In the genomic region with DNA sequence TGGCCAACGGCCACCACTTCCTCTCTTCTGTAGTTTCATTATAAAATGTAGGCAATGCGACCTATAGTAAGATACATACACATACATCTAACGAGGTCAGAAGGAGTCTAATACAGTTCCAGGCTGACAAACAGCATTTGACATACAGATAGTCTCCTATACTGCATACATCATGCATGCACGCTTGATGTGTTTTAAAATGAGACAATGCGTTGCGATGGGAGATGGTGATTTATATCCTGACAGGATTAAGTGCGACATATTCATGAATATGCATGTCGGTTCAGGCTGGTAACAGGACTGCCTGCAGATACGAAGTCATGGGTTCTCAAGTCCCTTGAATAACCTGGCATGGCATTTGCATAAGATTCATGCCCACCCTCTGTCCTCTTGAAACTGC, we compare ENCODE assay signal across 20 mouse cellular contexts. TPM values are rescaled to one million over a fixed set of nuclear protein-coding genes. Genes with fewer than 3 reads are reported as not detected.
A peak's percentile ranks its signal among the peaks of the same experiment; 100 is the strongest.
DNase-seq lines count a peak whose midpoint lies in the region; ATAC-seq lines count a peak whose summit lies in the region.
"Had no signal": no experiment of that assay in that cellular context is flagged by ENCODE, and none has a peak within 500 bp of the region (broad histone marks: within the 10 kb centered on the region; RNA-seq: fewer than 3 reads in every experiment).

No protein-coding gene starts in this region.

- H3K27me3 ChIP-seq in hindbrain, embryonic 13.5 days, result no peaks in the 10 kb centered on the region
- no peaks in the 10 kb centered on the region for H3K27me3 ChIP-seq in hindbrain, embryonic 10.5 days (ENCODE audit: insufficient read depth, poor library complexity, severe bottlenecking)
- no peaks in the 10 kb centered on the region for H3K27me3 ChIP-seq in neural tube, embryonic 11.5 days (ENCODE audit: control insufficient read depth, insufficient read depth, low read length)
- H3K27me3 ChIP-seq in neural tube, embryonic 14.5 days (ENCODE audit: control insufficient read depth, insufficient read depth, low read length), result no peaks in the 10 kb centered on the region
- H3K27me3 ChIP-seq: forebrain, embryonic 13.5 days; hindbrain, embryonic 15.5 days had no signal

- peaks cover 17% of the 10 kb centered on the region for H3K4me1 ChIP-seq in hindbrain, embryonic 13.5 days (replicated peaks)
- H3K4me1 ChIP-seq in hindbrain, embryonic 10.5 days (replicated peaks), result 0 out of 2 replicates have a peak, but pooled peaks cover 5% of the 10 kb centered on the region
- H3K4me1 ChIP-seq in neural tube, embryonic 11.5 days (ENCODE audit: control insufficient read depth, insufficient read depth, low read length), result no peaks in the 10 kb centered on the region
- peaks cover 5% of the 10 kb centered on the region for H3K4me1 ChIP-seq in neural tube, embryonic 14.5 days (ENCODE audit: control insufficient read depth, insufficient read depth, low read length)
- H3K4me1 ChIP-seq: embryonic facial prominence, embryonic 10.5 days; forebrain, embryonic 13.5 days; heart, embryonic 12.5 days had no signal

- H3K9ac ChIP-seq in hindbrain, embryonic 13.5 days, result no peak overlapping the region
- H3K9ac ChIP-seq in neural tube, embryonic 11.5 days (ENCODE audit: low read length), result no peak overlapping the region
- no peak overlapping the region for H3K9ac ChIP-seq in neural tube, embryonic 14.5 days (replicated peaks; ENCODE audit: low read depth, low read length)
- H3K9ac ChIP-seq: forebrain, embryonic 13.5 days; forebrain, postnatal 0 days; heart, embryonic 12.5 days; hindbrain, embryonic 15.5 days had no signal

- peak overlapping the region; percentile 76 for H3K27ac ChIP-seq in hindbrain, embryonic 13.5 days
- H3K27ac ChIP-seq in hindbrain, embryonic 10.5 days, result no peak overlapping the region
- 0 out of 2 replicates have a peak overlapping the region, but pooled peaks have one; percentile 20 for H3K27ac ChIP-seq in neural tube, embryonic 11.5 days (ENCODE audit: low read depth, low read length)
- H3K27ac ChIP-seq in neural tube, embryonic 14.5 days (ENCODE audit: low read depth, low read length), result peak overlapping the region; percentile 69
- H3K27ac ChIP-seq: embryonic facial prominence, embryonic 10.5 days; forebrain, embryonic 13.5 days; gastrocnemius, adult 2 months; hindbrain, embryonic 15.5 days had no signal

- H3K9me3 ChIP-seq in hindbrain, embryonic 13.5 days, result no peaks in the 10 kb centered on the region
- H3K9me3 ChIP-seq in hindbrain, embryonic 10.5 days, result no peaks in the 10 kb centered on the region
- no peaks in the 10 kb centered on the region for H3K9me3 ChIP-seq in neural tube, embryonic 11.5 days (ENCODE audit: control insufficient read depth, low read length)
- H3K9me3 ChIP-seq in neural tube, embryonic 14.5 days (ENCODE audit: control insufficient read depth, low read length), result no peaks in the 10 kb centered on the region
- H3K9me3 ChIP-seq: embryonic facial prominence, embryonic 10.5 days; forebrain, embryonic 13.5 days; heart, embryonic 12.5 days; hindbrain, embryonic 15.5 days had no signal

- ATAC-seq in hindbrain, embryonic 13.5 days (ENCODE audit: low FRiP score), result no peak
- 0 out of 2 replicates have a peak, but pooled peaks have one; percentile 31 for ATAC-seq in neural tube, embryonic 11.5 days (ENCODE audit: insufficient read depth, low FRiP score, low TSS enrichment)
- peak; percentile 54; the same call in 1 of the 2 replicates for ATAC-seq in neural tube, embryonic 14.5 days (ENCODE audit: low read depth)
- ATAC-seq in megakaryocyte-erythroid progenitor cell, adult 5-6 weeks (replicated peaks; ENCODE audit: low FRiP score, low TSS enrichment, poor library complexity, severe bottlenecking), result no peak
- ATAC-seq: forebrain, embryonic 13.5 days; forebrain, postnatal 0 days had no signal

- no peak overlapping the region for H3K4me3 ChIP-seq in hindbrain, embryonic 13.5 days
- H3K4me3 ChIP-seq in hindbrain, embryonic 10.5 days, result no peak overlapping the region
- no peak overlapping the region for H3K4me3 ChIP-seq in neural tube, embryonic 11.5 days (ENCODE audit: low read depth, low read length)
- H3K4me3 ChIP-seq in neural tube, embryonic 14.5 days (ENCODE audit: low read depth, low read length), result no peak overlapping the region
- H3K4me3 ChIP-seq: embryonic facial prominence, embryonic 10.5 days; forebrain, embryonic 13.5 days; gastrocnemius, adult 2 months; heart, embryonic 12.5 days; hindbrain, embryonic 15.5 days had no signal

- no peaks in the 10 kb centered on the region for H3K36me3 ChIP-seq in hindbrain, embryonic 13.5 days
- no peaks in the 10 kb centered on the region for H3K36me3 ChIP-seq in hindbrain, embryonic 10.5 days
- H3K36me3 ChIP-seq in neural tube, embryonic 11.5 days (ENCODE audit: control insufficient read depth, insufficient read depth, low read length), result no peaks in the 10 kb centered on the region
- H3K36me3 ChIP-seq in neural tube, embryonic 14.5 days (ENCODE audit: control insufficient read depth, insufficient read depth, low read length), result no peaks in the 10 kb centered on the region
- H3K36me3 ChIP-seq: embryonic facial prominence, embryonic 10.5 days; heart, embryonic 12.5 days; hindbrain, embryonic 15.5 days had no signal

- no peak for DNase-seq in hindbrain, embryonic 10.5 days (ENCODE audit: low spot score)
- no peak for DNase-seq in neural tube, embryonic 11.5 days (ENCODE audit: low spot score)
- DNase-seq in neural tube, embryonic 10.5 days (ENCODE audit: extremely low spot score, low spot score), result no peak
- no peak for DNase-seq in urinary bladder, postnatal 36 days (ENCODE audit: low spot score in 2 of 2)
- DNase-seq in ovary, postnatal 14 days (ENCODE audit: low spot score), result no peak
- DNase-seq: adrenal gland, postnatal 10 days; cerebellum, adult 2 months; cerebellum, postnatal 10 days; forebrain, postnatal 0 days; gastrocnemius, adult 2 months; gastrocnemius, postnatal 25 days had no signal

- WGBS in hindbrain, embryonic 13.5 days, result 44% methylated on average over 9 of the region's 9 CpGs
- 82% methylated on average over 9 of the region's 9 CpGs for WGBS in hindbrain, embryonic 10.5 days
- WGBS in neural tube, embryonic 11.5 days, result 64% methylated on average over 9 of the region's 9 CpGs
- WGBS in neural tube, embryonic 14.5 days, result 31% methylated on average over 9 of the region's 9 CpGs

- no peak overlapping the region for H3K4me2 ChIP-seq in hindbrain, embryonic 13.5 days
- H3K4me2 ChIP-seq in neural tube, embryonic 11.5 days (ENCODE audit: low read depth), result no peak overlapping the region
- no peak overlapping the region for H3K4me2 ChIP-seq in neural tube, embryonic 14.5 days (ENCODE audit: low read depth, low read length)
- H3K4me2 ChIP-seq: forebrain, embryonic 13.5 days; heart, embryonic 12.5 days; hindbrain, embryonic 15.5 days had no signal

RNA-seq across cellular contexts. Expression of a gene that starts 54.7 kb away (rescaled TPM):
- 5.3 and 6.1 TPM in 2 replicates for polyA plus RNA-seq in hindbrain, embryonic 13.5 days (2015; fragmentation: Nextera tagmentation; extraction: Ambion mirVana)
- polyA plus RNA-seq in hindbrain, embryonic 10.5 days (2016; fragmentation: Nextera tagmentation; extraction: Ambion mirVana), result 7.3 and 9.7 TPM in 2 replicates
- polyA plus RNA-seq in neural tube, embryonic 11.5 days (2014; fragmentation: Nextera tagmentation; extraction: Ambion mirVana), result 4.2 and 5.5 TPM in 2 replicates
- 3.4 and 5.1 TPM in 2 replicates for polyA plus RNA-seq in neural tube, embryonic 14.5 days (2014; fragmentation: Nextera tagmentation; extraction: Ambion mirVana)
- total RNA-seq in megakaryocyte-erythroid progenitor cell, adult 5-6 weeks (2014; fragmentation: Nextera tagmentation), result not detected in 2 replicates
- not detected in 2 replicates for total RNA-seq in megakaryocyte-erythroid progenitor cell, adult 5-6 weeks (2017)
- total RNA-seq: granulocyte monocyte progenitor cell, adult 5-6 weeks; MEL had no signal

Comparison
In these comparisons a context has a peak if more than half of its experiments do, and no peak if none do; other contexts are left out.
1. ATAC-seq: peak in neural tube, embryonic 11.5 days (single experiment) and neural tube, embryonic 14.5 days (single experiment); none in hindbrain, embryonic 13.5 days (single experiment) and megakaryocyte-erythroid progenitor cell, adult 5-6 weeks (single experiment).